Mouse (Mus musculus) skeletal muscle tissue, adult 2 months (tissue): ENCODE results near the gene Fbxo33.

ENCODE experiments used
- DNase-seq: peaks from one replicate; pipeline ENCODE4 v3.0.0-alpha.2; 2012; ENCODE audit warnings: low read depth, low spot score

Gene Fbxo33

GRCm38 (mm10) chr12:59198750-59199149 is 20.8 kb downstream of the Fbxo33 start:
- DNase-seq = no peak

- DNase-seq = no peak
Observed at GRCm38 (mm10) chr12:59195941-59196340, 23.6 kb downstream of the Fbxo33 start.

- no peak for DNase-seq
Observed at GRCm38 (mm10) chr12:59195065-59195464, 24.5 kb downstream of the Fbxo33 start.

GRCm38 (mm10) chr12:59194341-59195003 is 25.1 kb downstream of the Fbxo33 start:
- DNase-seq = no peak

GRCm38 (mm10) chr12:59193637-59194036 is 25.9 kb downstream of the Fbxo33 start:
- no peak for DNase-seq

GRCm38 (mm10) chr12:59188086-59188682 is 31.3 kb downstream of the Fbxo33 start:
- no peak for DNase-seq

GRCm38 (mm10) chr12:59177814-59178213 is 41.7 kb downstream of the Fbxo33 start:
- no peak for DNase-seq

- DNase-seq = no peak
Observed at GRCm38 (mm10) chr12:59169935-59170334, 49.6 kb downstream of the Fbxo33 start.

- DNase-seq = no peak
Observed at GRCm38 (mm10) chr12:59166557-59166956, 53.0 kb downstream of the Fbxo33 start.

GRCm38 (mm10) chr12:59164522-59164921 is 55.0 kb downstream of the Fbxo33 start:
- no peak for DNase-seq

- no peak for DNase-seq
Observed at GRCm38 (mm10) chr12:59162797-59163196, 56.7 kb downstream of the Fbxo33 start.

GRCm38 (mm10) chr12:59161091-59161490 is 58.4 kb downstream of the Fbxo33 start:
- DNase-seq = no peak
